33 mouse cellular contexts compared by ENCODE assay signal in genomic region chr8:80572417-80573061, GRCm38 (mm10). TPM values are rescaled to one million over a fixed set of nuclear protein-coding genes. Genes with fewer than 3 reads are reported as not detected.
DNase-seq lines count a peak whose midpoint lies in the region; ATAC-seq and TF ChIP-seq lines count a peak whose summit lies in the region.
"Had no signal": no experiment of that assay in that cellular context is flagged by ENCODE, and none has a peak within 500 bp of the region (broad histone marks: within the 10 kb centered on the region; RNA-seq: fewer than 3 reads in every experiment).

No protein-coding gene starts in this region.

- no peak for TF ChIP-seq CTCF in forebrain, postnatal 0 days (IDR thresholded peaks at IDR 0.05; ENCODE audit: low read depth)

- H3K36me3 ChIP-seq in forebrain, postnatal 0 days (ENCODE audit: insufficient read depth): no peaks in the 10 kb centered on the region
- no peaks in the 10 kb centered on the region for H3K36me3 ChIP-seq in forebrain, embryonic 10.5 days (replicated peaks)
- H3K36me3 ChIP-seq in neural tube, embryonic 11.5 days (ENCODE audit: control insufficient read depth, insufficient read depth, low read length): no peaks in the 10 kb centered on the region
- no peaks in the 10 kb centered on the region for H3K36me3 ChIP-seq in neural tube, embryonic 12.5 days
- H3K36me3 ChIP-seq: embryonic facial prominence, embryonic 13.5 days; G1E; heart, embryonic 10.5 days; limb, embryonic 10.5 days; liver, embryonic 15.5 days; lung, embryonic 15.5 days had no signal

- no peak for DNase-seq in forebrain, postnatal 0 days
- no peak for DNase-seq in forebrain, embryonic 10.5 days (ENCODE audit: extremely low spot score, low spot score)
- DNase-seq in neural tube, embryonic 11.5 days (ENCODE audit: low spot score): no peak
- no peak for DNase-seq in neural tube, embryonic 10.5 days (ENCODE audit: extremely low spot score, low spot score)
- DNase-seq in lung, postnatal 10 days: no peak
- DNase-seq in frontal cortex, adult 2 months (ENCODE audit: extremely low spot score in 1 of 2, low spot score in 1 of 2): no peak
- DNase-seq: adrenal gland, postnatal 36 days; B cell, adult 2 months; cerebellum, adult 11 months; cerebellum, postnatal 10 days; kidney, adult 9 months; kidney, postnatal 4 days; liver; lung, postnatal 4 days; right cerebral cortex, postnatal 4 days; thymus, postnatal 14 days had no signal

- H3K9ac ChIP-seq in forebrain, postnatal 0 days: no peak overlapping the region
- H3K9ac ChIP-seq in neural tube, embryonic 11.5 days (ENCODE audit: low read length): no peak overlapping the region
- no peak overlapping the region for H3K9ac ChIP-seq in neural tube, embryonic 12.5 days
- H3K9ac ChIP-seq: embryonic facial prominence, embryonic 13.5 days; liver, embryonic 15.5 days; lung, embryonic 15.5 days had no signal

- ATAC-seq in forebrain, postnatal 0 days: peak; percentile 69; the same call in 1 of the 2 replicates
- peak; percentile 74 for ATAC-seq in neural tube, embryonic 11.5 days (ENCODE audit: insufficient read depth, low FRiP score, low TSS enrichment)
- peak; percentile 78 for ATAC-seq in neural tube, embryonic 12.5 days (ENCODE audit: low FRiP score, low read depth)
- ATAC-seq: intestine, embryonic 16.5 days; midbrain, embryonic 16.5 days; Patski had no signal

- 0 out of 2 replicates have a peak, but pooled peaks cover 4% of the 10 kb centered on the region for H3K4me1 ChIP-seq in forebrain, postnatal 0 days (ENCODE audit: insufficient read depth)
- peaks cover 9% of the 10 kb centered on the region; the same call in 1 of the 2 replicates for H3K4me1 ChIP-seq in forebrain, embryonic 10.5 days
- peaks cover 7% of the 10 kb centered on the region for H3K4me1 ChIP-seq in neural tube, embryonic 11.5 days (ENCODE audit: control insufficient read depth, insufficient read depth, low read length)
- H3K4me1 ChIP-seq in neural tube, embryonic 12.5 days: 0 out of 2 replicates have a peak, but pooled peaks cover 7% of the 10 kb centered on the region
- H3K4me1 ChIP-seq: embryonic facial prominence, embryonic 13.5 days; heart, embryonic 10.5 days; lung, embryonic 15.5 days had no signal

- H3K9me3 ChIP-seq in forebrain, postnatal 0 days (ENCODE audit: low read length): no peaks in the 10 kb centered on the region
- H3K9me3 ChIP-seq in forebrain, embryonic 10.5 days: no peaks in the 10 kb centered on the region
- H3K9me3 ChIP-seq in neural tube, embryonic 11.5 days (ENCODE audit: control insufficient read depth, low read length): no peaks in the 10 kb centered on the region
- H3K9me3 ChIP-seq in neural tube, embryonic 12.5 days: no peaks in the 10 kb centered on the region
- H3K9me3 ChIP-seq: embryonic facial prominence, embryonic 13.5 days; G1E; heart, embryonic 10.5 days; limb, embryonic 10.5 days; liver, embryonic 15.5 days; lung, embryonic 15.5 days had no signal

- no peaks in the 10 kb centered on the region for H3K27me3 ChIP-seq in forebrain, postnatal 0 days (ENCODE audit: insufficient read depth, low read length)
- H3K27me3 ChIP-seq in forebrain, embryonic 10.5 days (ENCODE audit: poor library complexity, severe bottlenecking): no peaks in the 10 kb centered on the region
- H3K27me3 ChIP-seq in neural tube, embryonic 11.5 days (ENCODE audit: control insufficient read depth, insufficient read depth, low read length): no peaks in the 10 kb centered on the region
- H3K27me3 ChIP-seq in neural tube, embryonic 12.5 days (replicated peaks): no peaks in the 10 kb centered on the region
- H3K27me3 ChIP-seq: CH12.LX; embryonic facial prominence, embryonic 13.5 days; liver, embryonic 15.5 days; lung, embryonic 15.5 days had no signal

- H3K4me2 ChIP-seq in forebrain, postnatal 0 days (ENCODE audit: low read depth): no peak overlapping the region
- no peak overlapping the region for H3K4me2 ChIP-seq in neural tube, embryonic 11.5 days (ENCODE audit: low read depth)
- H3K4me2 ChIP-seq in neural tube, embryonic 12.5 days (replicated peaks): no peak overlapping the region
- H3K4me2 ChIP-seq: embryonic facial prominence, embryonic 13.5 days; liver, embryonic 15.5 days; lung, embryonic 15.5 days had no signal

- H3K4me3 ChIP-seq in forebrain, postnatal 0 days (ENCODE audit: low read depth, low read length): no peak overlapping the region
- no peak overlapping the region for H3K4me3 ChIP-seq in forebrain, embryonic 10.5 days
- no peak overlapping the region for H3K4me3 ChIP-seq in neural tube, embryonic 11.5 days (ENCODE audit: low read depth, low read length)
- H3K4me3 ChIP-seq in neural tube, embryonic 12.5 days: no peak overlapping the region
- H3K4me3 ChIP-seq: embryonic facial prominence, embryonic 13.5 days; erythroblast, embryonic 14.5 days; heart, embryonic 10.5 days; left cerebral cortex, adult 2 months; limb, embryonic 10.5 days; liver, embryonic 15.5 days; lung, embryonic 15.5 days had no signal

- WGBS in forebrain, postnatal 0 days: 37% methylated on average over 1 of the region's 1 CpGs
- WGBS in forebrain, embryonic 10.5 days: 81% methylated on average over 1 of the region's 1 CpGs
- 37% methylated on average over 1 of the region's 1 CpGs for WGBS in neural tube, embryonic 11.5 days
- WGBS in neural tube, embryonic 12.5 days: 10% methylated on average over 1 of the region's 1 CpGs

- H3K27ac ChIP-seq in forebrain, postnatal 0 days (ENCODE audit: low read depth, low read length): no peak overlapping the region
- no peak overlapping the region for H3K27ac ChIP-seq in forebrain, embryonic 10.5 days
- no peak overlapping the region for H3K27ac ChIP-seq in neural tube, embryonic 11.5 days (ENCODE audit: low read depth, low read length)
- H3K27ac ChIP-seq in neural tube, embryonic 12.5 days: no peak overlapping the region
- H3K27ac ChIP-seq: embryonic facial prominence, embryonic 13.5 days; heart, embryonic 10.5 days; left cerebral cortex, adult 2 months; limb, embryonic 10.5 days; liver, embryonic 15.5 days; lung, embryonic 15.5 days had no signal

RNA-seq across cellular contexts. Expression of gene Frem3, which starts 38.3 kb away (rescaled TPM):
- 0.14 and 0.31 TPM in 2 replicates for total RNA-seq in forebrain, postnatal 0 days (2014; rRNA removed)
- 0.08 and 0.23 TPM in 2 replicates for polyA plus RNA-seq in forebrain, postnatal 0 days (2015; fragmentation: Nextera tagmentation; extraction: Ambion mirVana)
- polyA plus RNA-seq in forebrain, embryonic 10.5 days (2016; fragmentation: Nextera tagmentation; extraction: Ambion mirVana): not detected in 2 replicates
- 0.04 TPM in 1 of 2 replicates, not detected in the other for polyA plus RNA-seq in neural tube, embryonic 11.5 days (2014; fragmentation: Nextera tagmentation; extraction: Ambion mirVana)
- 0.09 and 0.10 TPM in 2 replicates for polyA plus RNA-seq in neural tube, embryonic 12.5 days (2016; fragmentation: Nextera tagmentation; extraction: Ambion mirVana)
- 0.25 and 0.28 TPM in 2 replicates for polyA plus RNA-seq in frontal cortex, adult 2 months (2012; rRNA removed)
- total RNA-seq: adrenal gland, adult 18-20 months; adrenal gland, postnatal 36 days; CH12.LX; gastrocnemius, adult 8-10 months; hematopoietic stem cell, adult 5-6 weeks; megakaryocyte-erythroid progenitor cell, adult 5-6 weeks had no signal
- polyA plus RNA-seq: erythroblast, embryonic 14.5 days; G1E; heart, embryonic 10.5 days; Patski had no signal
